Mouse (Mus musculus) liver, embryonic 15.5 days (tissue): ENCODE data around the gene Xpo5. TPM values are rescaled to one million over a fixed set of nuclear protein-coding genes. Genes with fewer than 3 reads are reported as not detected.
A peak's percentile ranks its signal among the peaks of the same experiment; 100 is the strongest.

Experiments
- ATAC-seq: fragments of 200-750 bp; cut with Nextera tagmentation; 2 replicates; pipeline ENCODE4 v1.8.0; 2017; ENCODE audit warnings: moderate number of reproducible peaks, mild to moderate bottlenecking, moderate library complexity; ENCODE audit not compliant: insufficient read depth
- H3K27ac ChIP-seq: fragments of 300-500 bp; sonication (generic); replicated peaks from 2 replicates; pipeline ENCODE4 v1.5.1; 2015; ENCODE audit warnings: mild to moderate bottlenecking, inconsistent platforms
- H3K27me3 ChIP-seq: fragments of 300-500 bp; sonication (generic); 2 replicates; pipeline ENCODE4 v1.6.1; 2015; ENCODE audit warnings: mild to moderate bottlenecking, inconsistent platforms
- H3K36me3 ChIP-seq: fragments of 300-500 bp; sonication (generic); replicated peaks from 2 replicates; pipeline ENCODE4 v1.6.1; 2015; ENCODE audit warnings: moderate library complexity, mild to moderate bottlenecking, inconsistent platforms
- H3K4me1 ChIP-seq: fragments of 300-500 bp; sonication (generic); replicated peaks from 2 replicates; pipeline ENCODE4 v1.6.1; 2015; ENCODE audit warnings: inconsistent platforms
- H3K4me2 ChIP-seq: fragments of 300-500 bp; sonication (generic); 2 replicates; pipeline ENCODE4 v1.6.1; 2015; ENCODE audit warnings: moderate library complexity, mild to moderate bottlenecking, inconsistent platforms
- H3K4me3 ChIP-seq: fragments of 300-500 bp; sonication (generic); replicated peaks from 2 replicates; pipeline ENCODE4 v1.5.1; 2015; ENCODE audit warnings: mild to moderate bottlenecking, inconsistent platforms
- H3K9ac ChIP-seq: fragments of 300-500 bp; sonication (generic); 2 replicates; pipeline ENCODE4 v1.6.1; 2015; ENCODE audit warnings: moderate library complexity, mild to moderate bottlenecking, inconsistent platforms
- H3K9me3 ChIP-seq: fragments of 300-500 bp; sonication (generic); replicated peaks from 2 replicates; pipeline ENCODE4 v1.6.1; 2016; ENCODE audit warnings: inconsistent platforms
- WGBS: fragments of 180-500 bp; shearing (Covaris S2); methylation state at CpG from one replicate; pipeline ENCODE4 v1.1.7; 2015; ENCODE audit warnings: mixed read lengths; ENCODE audit not compliant: insufficient replicate concordance; 5-methylcytosine and 5-hydroxymethylcytosine counted together
- polyA plus RNA-seq: library from polyadenylated mRNA; unstranded; fragments of >200 nt; fragmentation: Nextera tagmentation; extraction: Ambion mirVana; gene quantifications from 2 replicates; pipeline ENCODE4 v1.2.1, GENCODE M21; 2015

The Xpo5 gene
- polyA plus RNA-seq, 1 experiment from 2014 or later: 14.4 TPM

- ATAC-seq: no peak
These were observed 55.9 kb downstream of the Xpo5 start for GRCm38 (mm10) chr17:46258279-46259053.

GRCm38 (mm10) chr17:46259675-46260074, 57.1 kb downstream of the Xpo5 start:
- Histone ChIP-seq H3K4me3 (no peak overlapping the region), H3K4me1 (no peaks in the 10 kb centered on the region; the same call in 1 of the 2 replicates), H3K27me3 (peaks cover 22% of the 10 kb centered on the region), H3K4me2 (no peak overlapping the region), H3K27ac (no peak overlapping the region), H3K9ac (no peak overlapping the region), H3K36me3 (peaks cover 67% of the 10 kb centered on the region), H3K9me3 (no peaks in the 10 kb centered on the region)
- 81% methylated on average over 17 of the region's 17 CpGs for WGBS
- no peak for ATAC-seq

More at GRCm38 (mm10) chr17:46258279-46259053, 55.9 kb downstream of the Xpo5 start:
- Histone ChIP-seq H3K9me3 (no peaks in the 10 kb centered on the region), H3K4me2 (no peak overlapping the region), H3K9ac (no peak overlapping the region), H3K27me3 (peaks cover 34% of the 10 kb centered on the region), H3K4me1 (peaks cover 12% of the 10 kb centered on the region), H3K36me3 (peaks cover 55% of the 10 kb centered on the region), H3K4me3 (no peak overlapping the region), H3K27ac (no peak overlapping the region)
- 67% methylated on average over 30 of the region's 30 CpGs for whole genome bisulfite sequencing

GRCm38 (mm10) chr17:46262201-46262694, 59.7 kb downstream of the Xpo5 start:
- H3K9ac ChIP-seq: no peak overlapping the region
- H3K9me3 ChIP-seq: no peaks in the 10 kb centered on the region
- peaks cover 8% of the 10 kb centered on the region; the same call in 1 of the 2 replicates for H3K4me1 ChIP-seq
- no peak overlapping the region for H3K4me2 ChIP-seq
- no peak overlapping the region for H3K27ac ChIP-seq
- 88% methylated on average over 5 of the region's 5 CpGs for WGBS
- peaks cover 77% of the 10 kb centered on the region for H3K36me3 ChIP-seq
- H3K4me3 ChIP-seq: no peak overlapping the region
- no peaks in the 10 kb centered on the region for H3K27me3 ChIP-seq
- ATAC-seq: no peak

DNA sequence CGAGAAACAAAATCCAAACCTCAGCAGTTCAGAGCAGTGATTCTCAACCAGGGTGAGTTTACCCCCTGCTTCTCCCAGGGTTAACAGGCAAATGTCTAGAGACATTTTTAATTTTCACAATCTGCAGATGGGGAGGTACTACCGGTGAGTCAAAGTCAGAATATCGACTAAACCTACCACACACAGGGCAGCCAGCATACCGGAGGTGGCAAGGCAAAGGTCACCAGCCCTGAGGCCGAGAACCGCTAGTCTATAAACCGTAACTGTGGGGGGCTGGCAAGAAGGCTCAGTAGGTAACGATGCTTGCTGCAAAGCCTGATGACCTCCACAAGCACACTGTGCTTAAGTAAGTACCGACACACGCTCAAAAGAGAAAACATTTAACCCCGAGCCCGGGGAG, 62.9 kb downstream of the Xpo5 start:
- no peak overlapping the region for H3K4me3 ChIP-seq
- ATAC-seq: no peak
- no peaks in the 10 kb centered on the region for H3K9me3 ChIP-seq
- WGBS: 81% methylated on average over 12 of the region's 12 CpGs
- H3K36me3 ChIP-seq: peaks cover 58% of the 10 kb centered on the region
- H3K4me2 ChIP-seq: no peak overlapping the region
- peaks cover 8% of the 10 kb centered on the region; the same call in 1 of the 2 replicates for H3K4me1 ChIP-seq
- H3K27ac ChIP-seq: no peak overlapping the region
- H3K27me3 ChIP-seq: no peaks in the 10 kb centered on the region
- H3K9ac ChIP-seq: no peak overlapping the region

DNA sequence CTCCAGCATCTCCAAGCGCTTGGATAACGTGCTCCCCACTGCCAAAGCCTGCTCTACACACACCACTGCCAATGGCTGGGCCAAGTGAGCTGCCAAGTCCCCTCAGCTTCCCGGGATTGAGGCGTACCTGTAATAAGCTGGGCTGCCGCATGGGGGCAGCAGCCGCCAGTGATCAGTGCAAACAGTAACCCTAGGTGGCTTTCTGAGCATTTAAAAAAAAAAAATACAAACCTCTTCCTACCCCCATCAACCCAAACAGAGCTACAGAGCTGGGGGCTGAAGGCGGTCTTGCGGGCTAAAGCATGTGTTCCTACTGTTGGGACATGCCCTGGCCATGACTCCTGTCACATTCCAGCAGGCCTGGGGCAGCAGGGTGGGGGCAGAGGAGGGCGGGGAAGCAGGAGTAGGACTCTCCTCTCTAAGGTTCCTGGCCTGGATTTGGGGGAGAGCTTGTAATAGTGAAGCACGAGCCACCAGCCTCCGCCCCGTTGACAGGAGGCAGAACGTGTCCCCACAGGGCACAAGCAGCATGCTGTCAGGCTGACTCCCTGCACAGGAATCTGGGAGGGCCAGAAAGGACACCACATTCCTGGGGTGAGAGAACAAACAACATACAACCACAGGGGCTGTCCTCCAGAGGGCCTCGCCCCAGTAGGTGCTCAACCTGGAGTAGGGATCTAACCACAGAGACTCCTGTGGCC, 63.5 kb downstream of the Xpo5 start:
- 29% methylated on average over 14 of the region's 14 CpGs for WGBS
- Histone ChIP-seq H3K27ac (no peak overlapping the region), H3K4me3 (no peak overlapping the region), H3K9me3 (no peaks in the 10 kb centered on the region), H3K27me3 (no peaks in the 10 kb centered on the region), H3K4me2 (no peak overlapping the region), H3K9ac (no peak overlapping the region), H3K36me3 (peaks cover 58% of the 10 kb centered on the region), H3K4me1 (peaks cover 8% of the 10 kb centered on the region; the same call in 1 of the 2 replicates)
- ATAC-seq: peak; percentile 29; the same call in 1 of the 2 replicates

DNA sequence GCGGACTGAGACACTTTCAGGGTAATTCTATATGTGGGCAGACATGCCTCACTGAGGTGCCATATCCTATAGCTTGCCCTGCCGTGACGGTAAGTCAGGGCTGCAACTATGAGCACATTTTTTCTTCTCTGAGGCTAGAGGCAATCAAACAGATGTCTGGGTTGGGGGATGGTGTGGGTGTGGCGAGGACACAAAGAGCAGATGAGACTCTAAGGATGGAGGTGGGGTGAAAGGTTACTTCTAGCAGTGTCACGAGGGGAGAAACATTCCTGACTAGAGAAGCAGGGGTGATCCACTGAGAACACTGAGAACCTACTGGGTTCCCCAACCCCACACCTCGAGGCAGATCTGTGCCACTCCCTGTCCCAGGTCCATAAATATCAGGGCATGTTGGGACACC, 64.4 kb downstream of the Xpo5 start:
- Histone ChIP-seq H3K4me3 (no peak overlapping the region), H3K27ac (no peak overlapping the region), H3K27me3 (no peaks in the 10 kb centered on the region), H3K4me2 (no peak overlapping the region), H3K36me3 (peaks cover 57% of the 10 kb centered on the region), H3K9me3 (no peaks in the 10 kb centered on the region), H3K4me1 (peaks cover 8% of the 10 kb centered on the region; the same call in 1 of the 2 replicates), H3K9ac (no peak overlapping the region)
- WGBS: 69% methylated on average over 6 of the region's 6 CpGs
- ATAC-seq: no peak

DNA sequence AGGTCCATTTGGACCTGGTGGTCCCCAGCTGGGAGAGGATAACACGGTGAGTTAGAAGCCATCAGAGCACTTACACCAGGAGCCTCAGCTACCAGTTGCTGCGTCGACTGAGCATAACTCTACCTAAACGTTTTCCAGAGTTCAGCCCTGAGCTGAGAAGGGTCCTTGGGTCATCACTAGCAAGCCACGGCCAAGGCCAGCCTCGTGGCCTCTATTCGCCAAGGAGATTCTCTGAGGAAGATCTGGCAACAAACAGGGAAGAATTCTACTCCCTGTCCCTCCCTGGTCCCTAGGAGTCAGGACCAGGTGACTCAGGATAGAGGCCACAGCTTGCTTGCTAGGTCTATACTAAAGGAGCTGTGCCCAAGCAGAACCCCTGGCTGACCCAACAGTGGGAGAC, 64.9 kb downstream of the Xpo5 start:
- Histone ChIP-seq H3K9ac (no peak overlapping the region), H3K36me3 (peaks cover 54% of the 10 kb centered on the region), H3K4me2 (no peak overlapping the region), H3K4me1 (peaks cover 8% of the 10 kb centered on the region; the same call in 1 of the 2 replicates), H3K9me3 (no peaks in the 10 kb centered on the region), H3K27me3 (no peaks in the 10 kb centered on the region), H3K27ac (no peak overlapping the region), H3K4me3 (no peak overlapping the region)
- ATAC-seq: no peak
- 81% methylated on average over 7 of the region's 7 CpGs for WGBS

DNA sequence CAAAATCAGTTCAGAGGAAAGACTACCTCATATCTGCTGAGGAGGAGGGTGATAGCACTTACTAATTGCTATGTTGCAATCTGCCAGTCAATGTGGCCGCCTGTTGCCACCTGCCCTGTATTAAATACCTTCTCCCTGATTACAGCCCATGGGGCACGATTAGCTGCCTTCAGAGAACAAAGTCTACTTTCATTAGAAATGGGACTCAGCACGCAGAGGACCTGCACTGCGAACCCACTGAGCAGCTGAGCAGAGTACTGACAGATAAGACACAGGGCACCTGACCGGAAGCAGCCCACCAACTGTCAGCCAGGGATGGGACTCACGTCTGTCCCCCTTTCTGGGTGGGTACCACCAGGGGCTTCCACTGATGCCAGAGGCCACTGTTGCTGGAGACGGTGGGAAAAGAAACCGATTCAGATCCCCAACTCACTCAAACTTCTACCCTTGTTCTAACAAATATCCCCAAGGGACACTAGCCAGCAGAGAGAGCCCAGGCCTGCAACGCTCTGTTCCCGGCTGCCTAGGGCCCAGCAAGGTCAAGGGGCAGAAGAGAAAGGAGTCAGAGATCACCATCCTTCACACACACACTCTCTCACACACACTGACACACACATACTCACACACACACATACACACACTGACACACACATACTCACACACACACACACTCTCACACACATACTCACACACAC, 65.6 kb downstream of the Xpo5 start:
- ATAC-seq: no peak
- Histone ChIP-seq H3K9ac (no peak overlapping the region), H3K4me2 (no peak overlapping the region), H3K27ac (no peak overlapping the region), H3K27me3 (no peaks in the 10 kb centered on the region), H3K36me3 (peaks cover 48% of the 10 kb centered on the region), H3K9me3 (no peaks in the 10 kb centered on the region), H3K4me3 (no peak overlapping the region), H3K4me1 (peaks cover 8% of the 10 kb centered on the region; the same call in 1 of the 2 replicates)
- 75% methylated on average over 10 of the region's 10 CpGs for WGBS

DNA sequence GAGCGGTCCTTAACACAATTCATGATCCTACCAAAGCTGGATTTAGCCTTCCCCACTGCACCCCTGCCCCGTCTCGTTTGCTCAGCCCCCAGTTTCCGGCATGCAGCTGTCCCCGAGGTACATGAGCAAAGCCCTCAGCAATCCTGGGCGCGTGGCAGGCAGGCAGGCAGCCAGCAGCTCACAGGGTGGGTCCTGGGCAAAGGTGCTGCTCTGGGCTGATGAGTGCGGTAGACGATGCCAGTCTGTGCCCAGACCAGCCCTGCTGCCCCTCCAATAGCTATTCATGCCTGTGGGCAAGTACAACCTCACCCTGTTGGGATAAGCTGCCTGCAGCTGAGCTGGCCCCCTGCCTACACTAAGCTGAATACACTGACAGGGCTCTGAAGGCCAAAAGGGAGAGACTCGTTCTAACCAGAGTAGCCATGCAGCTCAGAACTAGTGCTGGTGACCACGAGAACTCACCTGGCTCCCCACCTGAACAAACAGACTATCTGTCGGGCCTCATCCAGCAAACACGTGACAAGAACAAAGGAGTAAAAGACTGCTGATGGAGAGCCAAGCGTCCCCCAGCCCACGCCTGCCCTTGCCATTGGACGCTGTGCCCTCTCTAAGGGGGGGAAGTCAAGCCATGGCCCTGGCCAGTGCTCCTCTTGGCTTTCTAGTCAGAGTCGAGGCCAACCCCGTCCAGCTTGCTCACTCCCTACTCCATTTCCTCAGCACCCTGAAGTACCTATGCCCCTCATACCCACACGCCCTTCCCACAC, 67.4 kb downstream of the Xpo5 start:
- ATAC-seq: no peak
- Histone ChIP-seq H3K27me3 (no peaks in the 10 kb centered on the region), H3K4me1 (peaks cover 8% of the 10 kb centered on the region; the same call in 1 of the 2 replicates), H3K9ac (no peak overlapping the region), H3K36me3 (peaks cover 33% of the 10 kb centered on the region), H3K4me3 (no peak overlapping the region), H3K27ac (no peak overlapping the region), H3K4me2 (no peak overlapping the region), H3K9me3 (no peaks in the 10 kb centered on the region)
- 81% methylated on average over 19 of the region's 19 CpGs for WGBS

DNA sequence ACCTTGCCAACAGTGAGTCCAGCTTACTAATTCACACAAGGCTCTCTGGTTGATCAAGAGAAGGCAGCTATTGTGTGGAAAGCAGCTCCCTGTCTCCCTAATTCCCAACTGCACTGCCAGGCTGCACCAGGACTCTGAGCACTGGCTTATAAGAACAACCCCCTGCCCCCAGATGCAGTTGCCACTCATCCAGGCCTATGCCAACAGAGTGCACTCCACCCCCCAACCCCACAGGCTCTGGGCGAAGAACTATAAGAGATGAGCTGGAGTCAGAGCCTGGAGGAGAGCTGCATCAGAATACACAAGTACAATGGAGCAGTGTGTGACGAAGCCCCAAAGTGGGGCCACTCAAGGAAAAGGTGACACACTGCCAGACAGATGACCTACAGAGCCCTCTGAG, 69.5 kb downstream of the Xpo5 start:
- no peak overlapping the region for H3K4me3 ChIP-seq
- H3K4me1 ChIP-seq: 0 out of 2 replicates have a peak, but pooled peaks cover 3% of the 10 kb centered on the region
- H3K9ac ChIP-seq: no peak overlapping the region
- peaks cover 34% of the 10 kb centered on the region for H3K36me3 ChIP-seq
- no peak for ATAC-seq
- no peaks in the 10 kb centered on the region for H3K9me3 ChIP-seq
- no peak overlapping the region for H3K27ac ChIP-seq
- no peaks in the 10 kb centered on the region for H3K27me3 ChIP-seq
- H3K4me2 ChIP-seq: no peak overlapping the region
- WGBS: 79% methylated on average over 2 of the region's 2 CpGs
